Mouse (Mus musculus) lung, embryonic 14.5 days (tissue): ENCODE results near the gene Cpne2. TPM values are rescaled to one million over a fixed set of nuclear protein-coding genes. Genes with fewer than 3 reads are reported as not detected.

ENCODE experiments used
- ATAC-seq: fragments of 200-750 bp; cut with Nextera tagmentation; 2 replicates; pipeline ENCODE4 v1.8.0; 2017; ENCODE audit warnings: mild to moderate bottlenecking, moderate TSS enrichment, moderate library complexity; ENCODE audit not compliant: insufficient read depth
- DNase-seq: peaks from one replicate; pipeline ENCODE4 v3.0.0-alpha.2; 2015
- H3K27ac ChIP-seq: fragments of 300-500 bp; sonication (generic); 2 replicates; pipeline ENCODE4 v1.5.1; 2014; ENCODE audit warnings: low read depth, mild to moderate bottlenecking, moderate library complexity
- H3K27me3 ChIP-seq: fragments of 300-500 bp; sonication (generic); 2 replicates; pipeline ENCODE4 v1.6.1; 2014; ENCODE audit warnings: low read length, control low read depth; ENCODE audit not compliant: insufficient read depth
- H3K36me3 ChIP-seq: fragments of 300-500 bp; sonication (generic); 2 replicates; pipeline ENCODE4 v1.6.1; 2014; ENCODE audit warnings: control low read depth; ENCODE audit not compliant: insufficient read depth
- H3K4me1 ChIP-seq: fragments of 300-500 bp; sonication (generic); 2 replicates; pipeline ENCODE4 v1.6.1; 2014; ENCODE audit warnings: antibody characterized with exemption, control low read depth; ENCODE audit not compliant: insufficient read depth
- H3K4me2 ChIP-seq: fragments of 300-500 bp; sonication (generic); 2 replicates; pipeline ENCODE4 v1.6.1; 2014; ENCODE audit warnings: mild to moderate bottlenecking
- H3K4me3 ChIP-seq: fragments of 300-500 bp; sonication (generic); 2 replicates; pipeline ENCODE4 v1.5.1; 2014; ENCODE audit warnings: low read depth, low read length
- H3K9ac ChIP-seq: fragments of 300-500 bp; sonication (generic); 2 replicates; pipeline ENCODE4 v1.6.1; 2014
- H3K9me3 ChIP-seq: fragments of 300-500 bp; sonication (generic); 2 replicates; pipeline ENCODE4 v1.6.1; 2016; ENCODE audit warnings: low read depth, low read length, control low read depth
- CTCF ChIP-seq: IDR thresholded peaks from 2 replicates; pipeline ENCODE4 v1.5.1; 2016; ENCODE audit warnings: antibody characterized with exemption, low read depth
- WGBS: fragments of 180-500 bp; shearing (Covaris S2); extraction: QIAGEN DNeasy Blood & Tissue Kit; methylation state at CpG from one replicate; pipeline ENCODE4 v1.1.7; 2014; 5-methylcytosine and 5-hydroxymethylcytosine counted together
- microRNA-seq: library from miRNA; unstranded; fragments of <30 nt; microRNA quantifications from one replicate; pipeline ENCODE4, GENCODE M21; 2016; ENCODE audit warnings: borderline number of aligned reads
- polyA plus RNA-seq: library from polyadenylated mRNA; unstranded; fragments of >200 nt; fragmentation: Nextera tagmentation; extraction: Ambion mirVana; gene quantifications from 2 replicates; pipeline ENCODE4 v1.2.1, GENCODE M21; 2014

Cpne2 gene
- polyA plus RNA-seq, 1 experiment from 2014 or later: 12.1 TPM

GRCm38 (mm10) chr8:94601607-94602385 is 69.0 kb downstream of the Cpne2 start, which contains the start of the genes Rspry1 and Fam192a:
TSS of gene Rspry1 (plus strand) at chr8:94601937.
TSS of gene Fam192a (minus strand) at chr8:94601997.
- Histone ChIP-seq H3K9me3 (no peaks in the 10 kb centered on the region), H3K4me3 (peak within 1 kb of the TSS; percentile 93), H3K9ac (peak within 1 kb of the TSS; percentile 92), H3K27me3 (no peaks in the 10 kb centered on the region), H3K36me3 (no peaks in the 10 kb centered on the region), H3K4me2 (peak within 1 kb of the TSS; percentile 97), H3K27ac (peak within 1 kb of the TSS; percentile 80), H3K4me1 (peaks cover 12% of the 10 kb centered on the region; the same call in 1 of the 2 replicates)
- 0 out of 2 replicates have a peak, but pooled peaks have one; percentile 4 for TF ChIP-seq CTCF
- ATAC-seq (peak; percentile 100), DNase-seq (peak; percentile 100)
- WGBS: under 1% methylated on average over 53 of the region's 55 CpGs

DNA sequence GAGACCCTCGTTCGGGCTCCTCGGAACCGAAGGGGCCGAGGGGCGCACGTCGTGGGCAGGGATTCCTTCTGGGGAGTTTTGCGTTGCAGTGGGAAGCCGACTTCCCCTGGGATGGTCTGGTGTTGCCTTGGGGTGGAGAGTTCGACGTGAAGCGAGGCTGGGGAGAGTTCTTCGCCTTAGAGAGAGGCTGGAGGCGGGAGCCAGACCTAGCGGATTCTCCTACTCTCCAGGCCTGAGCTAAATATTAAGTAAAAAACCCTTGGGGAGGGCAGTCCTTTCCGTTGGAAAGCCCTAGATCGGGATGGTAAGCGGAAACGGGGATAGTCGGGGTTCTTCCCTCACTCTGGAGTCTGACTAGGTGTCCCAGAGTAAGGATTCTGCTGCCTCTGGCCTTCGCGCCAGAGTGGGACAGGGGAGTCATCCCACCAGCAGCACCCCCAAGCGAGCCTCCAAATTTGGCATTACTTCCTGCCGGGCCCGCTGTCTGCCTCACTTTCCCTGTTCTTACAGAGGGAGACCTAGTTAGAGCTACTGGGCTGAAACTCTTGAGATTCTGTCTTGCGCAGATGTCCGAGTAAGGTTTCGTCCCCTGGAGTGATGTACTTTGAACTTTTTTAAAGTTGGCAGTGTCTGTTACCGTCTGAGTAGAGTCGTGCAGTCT is 69.8 kb downstream of the Cpne2 start:
- DNase-seq: peak; percentile 49
- Histone ChIP-seq H3K9me3 (no peaks in the 10 kb centered on the region), H3K4me2 (peak overlapping the region; percentile 86), H3K27me3 (no peaks in the 10 kb centered on the region), H3K27ac (peak overlapping the region; percentile 80), H3K9ac (peak overlapping the region; percentile 92), H3K4me3 (peak overlapping the region; percentile 93), H3K4me1 (peaks cover 12% of the 10 kb centered on the region; the same call in 1 of the 2 replicates), H3K36me3 (no peaks in the 10 kb centered on the region)
- TF ChIP-seq CTCF: no peak
- WGBS: under 1% methylated on average over 31 of the region's 31 CpGs
- ATAC-seq: peak; percentile 14

DNA sequence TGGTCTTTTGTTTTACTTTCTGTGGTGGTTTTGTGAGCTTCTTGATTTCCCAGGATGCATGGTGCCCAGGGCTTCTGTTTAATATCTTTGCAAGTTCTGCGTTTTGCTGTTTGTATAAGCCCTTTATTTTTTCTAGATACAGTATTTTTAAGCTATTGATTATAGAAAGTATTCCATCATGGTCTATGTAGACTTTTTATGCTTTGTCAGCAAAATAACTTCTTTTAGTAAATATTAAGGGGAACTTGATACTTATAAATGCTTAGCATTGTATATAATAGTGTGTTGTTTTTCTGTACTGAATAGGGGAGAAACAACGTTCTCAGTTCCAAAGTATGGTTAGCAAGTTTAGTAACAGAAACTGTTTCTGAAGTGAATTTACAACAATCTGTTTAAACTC is 71.2 kb downstream of the Cpne2 start:
- ATAC-seq (no peak), DNase-seq (no peak)
- H3K27me3 ChIP-seq: no peaks in the 10 kb centered on the region
- H3K4me2 ChIP-seq: peak overlapping the region; percentile 86; the same call in 1 of the 2 replicates
- H3K4me1 ChIP-seq: peaks cover 12% of the 10 kb centered on the region; the same call in 1 of the 2 replicates
- H3K36me3 ChIP-seq: no peaks in the 10 kb centered on the region
- no peak overlapping the region for H3K27ac ChIP-seq
- H3K9ac ChIP-seq: no peak overlapping the region
- WGBS: 80% methylated on average over 2 of the region's 2 CpGs
- TF ChIP-seq CTCF: no peak
- no peak overlapping the region for H3K4me3 ChIP-seq
- H3K9me3 ChIP-seq: no peaks in the 10 kb centered on the region

DNA sequence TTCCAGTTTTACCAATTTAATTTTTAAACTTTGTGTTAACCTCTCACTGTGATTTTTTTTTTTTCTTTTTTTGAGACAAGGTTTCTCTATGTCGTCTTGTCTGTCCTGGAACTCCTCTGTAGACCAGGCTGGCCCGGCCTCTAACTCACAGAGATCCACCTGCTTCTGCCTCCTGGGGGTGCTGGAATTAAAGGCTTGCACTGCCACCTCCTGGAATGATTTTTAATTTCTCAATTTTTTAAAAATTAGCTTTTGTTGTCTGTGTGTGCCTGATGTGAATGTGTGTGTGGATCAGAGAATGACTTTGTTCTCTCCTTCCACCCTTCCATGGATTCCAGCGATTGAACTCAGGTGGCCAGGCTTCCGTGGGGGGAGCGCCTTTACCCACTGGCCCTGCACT is 74.3 kb downstream of the Cpne2 start:
- Histone ChIP-seq H3K9ac (no peak overlapping the region), H3K27ac (no peak overlapping the region), H3K36me3 (no peaks in the 10 kb centered on the region), H3K4me1 (0 out of 2 replicates have a peak, but pooled peaks cover 7% of the 10 kb centered on the region), H3K27me3 (no peaks in the 10 kb centered on the region), H3K4me2 (no peak overlapping the region), H3K9me3 (no peaks in the 10 kb centered on the region), H3K4me3 (no peak overlapping the region)
- no peak for TF ChIP-seq CTCF
- DNase-seq (no peak), ATAC-seq (no peak)
- WGBS: 87% methylated on average over 5 of the region's 5 CpGs

Small RNA genes lying within 50 kb of the gene (microRNA-seq; reads per million reads assigned to microRNA genes)
- gene Mir7072: not detected

Other genes starting within 250 kb of the Cpne2 start
- gene Slc12a3, start 203.8 kb upstream of the Cpne2 start, polyA plus RNA-seq: not detected in 2 replicates
- gene Herpud1, start 146.6 kb upstream of the Cpne2 start, polyA plus RNA-seq: 97.9 and 111 TPM in 2 replicates
- gene Nlrc5, start 98.6 kb upstream of the Cpne2 start, polyA plus RNA-seq: 0.11 and 0.46 TPM in 2 replicates
- gene Rspry1, start 68.9 kb downstream of the Cpne2 start, polyA plus RNA-seq: 34.2 and 35.0 TPM in 2 replicates
- gene Fam192a, start 69.0 kb downstream of the Cpne2 start, polyA plus RNA-seq: 51.2 and 52.0 TPM in 2 replicates
- 68.8 and 78.7 TPM in 2 replicates for gene Arl2bp, start 133.6 kb downstream of the Cpne2 start, polyA plus RNA-seq
- gene Pllp, start 163.3 kb downstream of the Cpne2 start, polyA plus RNA-seq: 4.2 and 4.4 TPM in 2 replicates
- not detected in 2 replicates for gene Ccl22, start 212.6 kb downstream of the Cpne2 start, polyA plus RNA-seq
- gene Cx3cl1, start 239.0 kb downstream of the Cpne2 start, polyA plus RNA-seq: 7.3 and 8.0 TPM in 2 replicates